Mouse (Mus musculus): Measurements from ENCODE around the gene Fkbp1a. TPM values are rescaled to one million over a fixed set of nuclear protein-coding genes. Genes with fewer than 3 reads are reported as not detected.

Gene Fkbp1a
- polyA plus RNA-seq (2014; fragmentation: Nextera tagmentation; extraction: Ambion mirVana): 859 and 898 TPM in 2 replicates

GRCm38 (mm10) chr2:151542323-151543062 lies at the start of gene Fkbp1a:
Gene Fkbp1a, plus strand, starts transcription at chr2:151542483.
- H3K4me3 ChIP-seq (ENCODE audit: low read depth, low read length): peak within 1 kb of the TSS; percentile 98
- peak within 1 kb of the TSS; percentile 97 for H3K27ac ChIP-seq (ENCODE audit: low read depth, low read length)
- peak within 1 kb of the TSS; percentile 88 for H3K4me2 ChIP-seq
- under 1% methylated on average over 78 of the region's 93 CpGs for WGBS (ENCODE audit: insufficient replicate concordance)
- peaks cover 39% of the 10 kb centered on the region for H3K4me1 ChIP-seq (ENCODE audit: control insufficient read depth, insufficient read depth, low read length)
- ATAC-seq (replicated peaks; ENCODE audit: insufficient number of reproducible peaks, low FRiP score, low TSS enrichment): peak; percentile 95
- H3K27me3 ChIP-seq (ENCODE audit: control insufficient read depth, insufficient read depth, low read length): no peaks in the 10 kb centered on the region
- H3K9me3 ChIP-seq (replicated peaks; ENCODE audit: control insufficient read depth, low read length): no peaks in the 10 kb centered on the region
- peaks cover 9% of the 10 kb centered on the region for H3K36me3 ChIP-seq (ENCODE audit: control insufficient read depth, insufficient read depth, low read length)
- H3K9ac ChIP-seq (ENCODE audit: low read depth, low read length): peak within 1 kb of the TSS; percentile 98

DNA sequence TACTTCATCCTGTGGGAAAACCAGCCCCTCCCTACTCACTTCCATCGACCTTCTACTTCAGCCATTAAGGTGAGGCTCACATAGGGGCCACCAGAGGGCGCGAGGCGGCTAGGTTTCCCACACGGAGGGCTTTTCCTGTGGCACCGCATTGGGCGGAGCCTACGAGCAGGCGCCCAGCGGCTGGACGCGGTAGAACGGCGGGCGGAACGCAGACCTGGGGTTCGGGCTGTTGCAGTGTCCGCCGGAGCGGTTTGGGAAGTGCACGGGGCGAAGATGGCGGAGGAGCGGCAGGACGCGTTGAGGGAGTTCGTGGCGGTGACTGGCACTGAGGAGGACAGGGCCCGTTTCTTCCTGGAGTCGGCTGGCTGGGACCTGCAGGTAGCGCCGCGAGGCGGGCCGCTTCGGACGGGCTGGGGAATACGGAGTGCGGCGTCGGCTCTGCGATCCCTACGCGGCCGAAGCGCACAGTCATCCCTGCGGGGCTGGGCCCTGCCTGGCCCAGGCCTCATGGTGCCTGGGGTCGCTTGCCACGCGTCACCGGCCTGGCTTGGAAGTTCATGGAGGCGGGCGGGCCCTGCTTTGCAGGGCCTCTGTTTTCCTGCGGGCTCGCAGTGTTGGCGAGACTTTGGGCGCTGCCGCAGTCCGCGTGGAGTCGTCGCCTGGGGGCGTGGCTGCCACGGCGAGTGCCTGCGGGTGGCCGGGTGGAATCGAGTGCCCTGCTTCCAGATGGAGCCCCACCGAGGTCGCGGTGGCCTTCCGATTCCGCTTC lies 48.1 kb upstream of the Fkbp1a start, which contains the start of gene Nsfl1c:
TSS of gene Nsfl1c (plus strand) at position 148 of the 769 bp plus-strand sequence.
- H3K4me1 ChIP-seq (ENCODE audit: control insufficient read depth, insufficient read depth, low read length): no peaks in the 10 kb centered on the region
- WGBS (ENCODE audit: insufficient replicate concordance): under 1% methylated on average over 64 of the region's 73 CpGs
- peak within 1 kb of the TSS; percentile 89 for H3K9ac ChIP-seq (ENCODE audit: low read depth, low read length)
- H3K36me3 ChIP-seq (ENCODE audit: control insufficient read depth, insufficient read depth, low read length): 0 out of 2 replicates have a peak, but pooled peaks cover 3% of the 10 kb centered on the region
- H3K4me3 ChIP-seq (ENCODE audit: low read depth, low read length): peak within 1 kb of the TSS; percentile 77
- H3K27ac ChIP-seq (ENCODE audit: low read depth, low read length): peak within 1 kb of the TSS; percentile 41; the same call in 1 of the 2 replicates
- H3K4me2 ChIP-seq: peak within 1 kb of the TSS; percentile 77
- ATAC-seq (replicated peaks; ENCODE audit: insufficient number of reproducible peaks, low FRiP score, low TSS enrichment): peak; percentile 98
- H3K9me3 ChIP-seq (replicated peaks; ENCODE audit: control insufficient read depth, low read length): no peaks in the 10 kb centered on the region
- peaks cover 2% of the 10 kb centered on the region; the same call in 1 of the 2 replicates for H3K27me3 ChIP-seq (ENCODE audit: control insufficient read depth, insufficient read depth, low read length)

DNA sequence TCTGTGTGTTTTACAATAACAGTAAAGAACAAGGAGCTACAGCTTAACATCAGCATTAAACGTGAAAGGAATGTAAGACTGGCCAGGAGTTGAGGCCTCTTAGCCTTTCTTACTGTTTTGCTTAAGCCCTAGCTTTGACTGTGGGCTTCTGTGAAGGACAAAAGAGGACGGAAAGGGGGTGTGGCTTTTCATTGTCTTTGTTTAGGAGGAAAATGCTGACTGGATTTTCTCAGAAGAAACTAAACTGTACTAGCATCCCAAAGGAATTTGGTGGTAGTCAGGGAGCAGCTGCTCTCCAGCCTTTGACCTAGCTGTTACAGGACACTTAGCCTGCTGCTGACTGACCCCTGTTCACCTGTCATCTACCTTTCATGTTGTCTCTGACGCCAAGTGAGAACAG lies 43.9 kb upstream of the Fkbp1a start:
- H3K9ac ChIP-seq (ENCODE audit: low read depth, low read length): no peak overlapping the region
- H3K4me3 ChIP-seq (ENCODE audit: low read depth, low read length): no peak overlapping the region
- no peak for ATAC-seq (replicated peaks; ENCODE audit: insufficient number of reproducible peaks, low FRiP score, low TSS enrichment)
- no peak overlapping the region for H3K4me2 ChIP-seq
- H3K36me3 ChIP-seq (ENCODE audit: control insufficient read depth, insufficient read depth, low read length): peaks cover 17% of the 10 kb centered on the region; the same call in 1 of the 2 replicates
- no peaks in the 10 kb centered on the region for H3K4me1 ChIP-seq (ENCODE audit: control insufficient read depth, insufficient read depth, low read length)
- no peaks in the 10 kb centered on the region for H3K27me3 ChIP-seq (ENCODE audit: control insufficient read depth, insufficient read depth, low read length)
- no peak overlapping the region for H3K27ac ChIP-seq (ENCODE audit: low read depth, low read length)
- no peaks in the 10 kb centered on the region for H3K9me3 ChIP-seq (replicated peaks; ENCODE audit: control insufficient read depth, low read length)
- WGBS (ENCODE audit: insufficient replicate concordance): 68% methylated on average over 3 of the region's 3 CpGs

DNA sequence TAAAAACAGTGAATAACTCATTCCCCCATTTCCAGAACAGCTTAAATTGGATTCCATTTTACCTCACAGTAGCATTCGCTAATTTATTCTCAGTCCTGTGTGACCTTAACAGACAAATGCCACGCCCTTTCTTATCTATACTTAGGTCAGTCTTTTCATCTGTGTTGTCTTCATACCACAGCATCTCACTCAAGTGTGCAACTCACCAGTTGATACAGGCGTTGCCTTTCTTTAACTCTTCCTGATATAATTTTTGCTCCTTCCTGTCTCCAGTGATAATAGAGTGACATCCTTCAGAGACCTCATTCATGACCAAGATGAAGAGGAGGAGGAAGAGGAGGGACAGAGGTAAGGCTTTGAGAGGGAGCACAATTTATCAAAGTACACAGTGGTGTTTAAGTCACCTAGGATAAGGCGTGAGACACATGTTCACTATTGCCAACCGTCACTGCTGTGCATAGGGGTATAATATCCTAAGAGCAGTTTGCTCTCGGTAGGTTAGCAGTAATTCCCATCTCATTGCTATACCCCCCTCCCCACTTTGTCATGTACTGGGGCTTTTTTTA lies 41.8 kb upstream of the Fkbp1a start:
- Histone ChIP-seq H3K36me3 (ENCODE audit: control insufficient read depth, insufficient read depth, low read length) (peaks cover 22% of the 10 kb centered on the region; the same call in 1 of the 2 replicates), H3K4me3 (ENCODE audit: low read depth, low read length) (no peak overlapping the region)
- ATAC-seq (replicated peaks; ENCODE audit: insufficient number of reproducible peaks, low FRiP score, low TSS enrichment): no peak

GRCm38 (mm10) chr2:151504226-151504625 lies 38.1 kb upstream of the Fkbp1a start:
- Histone ChIP-seq H3K9ac (ENCODE audit: low read depth, low read length) (no peak overlapping the region), H3K27ac (ENCODE audit: low read depth, low read length) (no peak overlapping the region), H3K36me3 (ENCODE audit: control insufficient read depth, insufficient read depth, low read length) (peaks cover 37% of the 10 kb centered on the region), H3K4me1 (ENCODE audit: control insufficient read depth, insufficient read depth, low read length) (no peaks in the 10 kb centered on the region), H3K27me3 (ENCODE audit: control insufficient read depth, insufficient read depth, low read length) (no peaks in the 10 kb centered on the region), H3K4me2 (no peak overlapping the region), H3K4me3 (ENCODE audit: low read depth, low read length) (no peak overlapping the region), H3K9me3 (replicated peaks; ENCODE audit: control insufficient read depth, low read length) (no peaks in the 10 kb centered on the region)
- ATAC-seq (replicated peaks; ENCODE audit: insufficient number of reproducible peaks, low FRiP score, low TSS enrichment): no peak
- 95% methylated on average over 4 of the region's 4 CpGs for WGBS (ENCODE audit: insufficient replicate concordance)

More for the DNA sequence above, 41.8 kb upstream of the Fkbp1a start:
- 81% methylated on average over 6 of the region's 6 CpGs for WGBS (ENCODE audit: insufficient replicate concordance)
- Histone ChIP-seq H3K4me2 (no peak overlapping the region), H3K9me3 (replicated peaks; ENCODE audit: control insufficient read depth, low read length) (no peaks in the 10 kb centered on the region), H3K9ac (ENCODE audit: low read depth, low read length) (no peak overlapping the region), H3K27ac (ENCODE audit: low read depth, low read length) (no peak overlapping the region), H3K27me3 (ENCODE audit: control insufficient read depth, insufficient read depth, low read length) (no peaks in the 10 kb centered on the region), H3K4me1 (ENCODE audit: control insufficient read depth, insufficient read depth, low read length) (no peaks in the 10 kb centered on the region)

- no peak overlapping the region for H3K9ac ChIP-seq (ENCODE audit: low read depth, low read length)
- H3K4me3 ChIP-seq (ENCODE audit: low read depth, low read length): no peak overlapping the region
- H3K9me3 ChIP-seq (replicated peaks; ENCODE audit: control insufficient read depth, low read length): no peaks in the 10 kb centered on the region
- no peaks in the 10 kb centered on the region for H3K27me3 ChIP-seq (ENCODE audit: control insufficient read depth, insufficient read depth, low read length)
- no peak for ATAC-seq (replicated peaks; ENCODE audit: insufficient number of reproducible peaks, low FRiP score, low TSS enrichment)
- H3K4me2 ChIP-seq: no peak overlapping the region
- H3K4me1 ChIP-seq (ENCODE audit: control insufficient read depth, insufficient read depth, low read length): no peaks in the 10 kb centered on the region
- H3K27ac ChIP-seq (ENCODE audit: low read depth, low read length): no peak overlapping the region
- H3K36me3 ChIP-seq (ENCODE audit: control insufficient read depth, insufficient read depth, low read length): peaks cover 51% of the 10 kb centered on the region
Observed at GRCm38 (mm10) chr2:151512199-151512598, 30.1 kb upstream of the Fkbp1a start.

GRCm38 (mm10) chr2:151513525-151514285 lies 28.6 kb upstream of the Fkbp1a start:
- 77% methylated on average over 3 of the region's 3 CpGs for WGBS (ENCODE audit: insufficient replicate concordance)
- H3K9ac ChIP-seq (ENCODE audit: low read depth, low read length): no peak overlapping the region
- no peaks in the 10 kb centered on the region for H3K9me3 ChIP-seq (replicated peaks; ENCODE audit: control insufficient read depth, low read length)
- no peak for ATAC-seq (replicated peaks; ENCODE audit: insufficient number of reproducible peaks, low FRiP score, low TSS enrichment)
- no peak overlapping the region for H3K4me3 ChIP-seq (ENCODE audit: low read depth, low read length)
- no peaks in the 10 kb centered on the region for H3K27me3 ChIP-seq (ENCODE audit: control insufficient read depth, insufficient read depth, low read length)
- H3K4me2 ChIP-seq: no peak overlapping the region
- no peaks in the 10 kb centered on the region for H3K4me1 ChIP-seq (ENCODE audit: control insufficient read depth, insufficient read depth, low read length)
- H3K27ac ChIP-seq (ENCODE audit: low read depth, low read length): no peak overlapping the region
- peaks cover 45% of the 10 kb centered on the region for H3K36me3 ChIP-seq (ENCODE audit: control insufficient read depth, insufficient read depth, low read length)

GRCm38 (mm10) chr2:151519000-151519399 lies 23.3 kb upstream of the Fkbp1a start:
- H3K36me3 ChIP-seq (ENCODE audit: control insufficient read depth, insufficient read depth, low read length): peaks cover 19% of the 10 kb centered on the region
- no peaks in the 10 kb centered on the region for H3K27me3 ChIP-seq (ENCODE audit: control insufficient read depth, insufficient read depth, low read length)
- 79% methylated on average over 2 of the region's 2 CpGs for WGBS (ENCODE audit: insufficient replicate concordance)

More at GRCm38 (mm10) chr2:151519000-151519399, 23.3 kb upstream of the Fkbp1a start:
- Histone ChIP-seq H3K4me3 (ENCODE audit: low read depth, low read length) (no peak overlapping the region), H3K9ac (ENCODE audit: low read depth, low read length) (no peak overlapping the region), H3K4me1 (ENCODE audit: control insufficient read depth, insufficient read depth, low read length) (no peaks in the 10 kb centered on the region), H3K4me2 (no peak overlapping the region), H3K9me3 (replicated peaks; ENCODE audit: control insufficient read depth, low read length) (no peaks in the 10 kb centered on the region), H3K27ac (ENCODE audit: low read depth, low read length) (no peak overlapping the region)
- no peak for ATAC-seq (replicated peaks; ENCODE audit: insufficient number of reproducible peaks, low FRiP score, low TSS enrichment)
